Comparison of ENCODE assay signal across 23 mouse cellular contexts in genomic region chr11:45066592-45066991, GRCm38 (mm10).
A peak's percentile ranks its signal among the peaks of the same experiment; 100 is the strongest.
DNase-seq lines count a peak whose midpoint lies in the region; ATAC-seq lines count a peak whose summit lies in the region.
"Had no signal": no experiment of that assay in that cellular context is flagged by ENCODE, and none has a peak within 500 bp of the region (broad histone marks: within the 10 kb centered on the region; RNA-seq: fewer than 3 reads in every experiment).

No protein-coding gene starts in this region.

- H3K9me3 ChIP-seq in hindbrain, embryonic 13.5 days, result no peaks in the 10 kb centered on the region
- H3K9me3 ChIP-seq: embryonic facial prominence, embryonic 13.5 days; embryonic facial prominence, embryonic 15.5 days; forebrain, embryonic 10.5 days; forebrain, embryonic 12.5 days; G1E had no signal

- H3K27ac ChIP-seq in hindbrain, embryonic 13.5 days, result no peak overlapping the region
- H3K27ac ChIP-seq: embryonic facial prominence, embryonic 13.5 days; embryonic facial prominence, embryonic 15.5 days; forebrain, embryonic 10.5 days; forebrain, embryonic 12.5 days had no signal

- peaks cover 4% of the 10 kb centered on the region for H3K4me1 ChIP-seq in hindbrain, embryonic 13.5 days (replicated peaks)
- H3K4me1 ChIP-seq: forebrain, embryonic 10.5 days had no signal

- 0 out of 2 replicates have a peak, but pooled peaks have one; percentile 21 for ATAC-seq in megakaryocyte, adult 5-6 weeks (ENCODE audit: poor library complexity, severe bottlenecking)
- ATAC-seq in hindbrain, embryonic 13.5 days (ENCODE audit: low FRiP score), result no peak
- ATAC-seq: activated CD4-positive, CD25-positive, alpha-beta regulatory T cell, adult 4 months; forebrain, embryonic 14.5 days; forebrain, embryonic 16.5 days; Patski had no signal

- H3K4me3 ChIP-seq in hindbrain, embryonic 13.5 days, result no peak overlapping the region
- H3K4me3 ChIP-seq: embryonic facial prominence, embryonic 13.5 days; embryonic facial prominence, embryonic 15.5 days; erythroblast, embryonic 14.5 days; forebrain, embryonic 10.5 days; forebrain, embryonic 12.5 days had no signal

- no peak overlapping the region for H3K9ac ChIP-seq in hindbrain, embryonic 13.5 days
- H3K9ac ChIP-seq: embryonic facial prominence, embryonic 13.5 days; embryonic facial prominence, embryonic 15.5 days; forebrain, embryonic 12.5 days had no signal

- 81% methylated on average over 3 of the region's 3 CpGs for WGBS in hindbrain, embryonic 13.5 days

- no peak overlapping the region for H3K4me2 ChIP-seq in hindbrain, embryonic 13.5 days
- H3K4me2 ChIP-seq: embryonic facial prominence, embryonic 13.5 days; embryonic facial prominence, embryonic 15.5 days; forebrain, embryonic 12.5 days had no signal

- H3K36me3 ChIP-seq in splenic B cell, adult 2 months (ENCODE audit: control insufficient read depth, insufficient read depth, low read length, poor library complexity, severe bottlenecking), result no peaks in the 10 kb centered on the region
- H3K36me3 ChIP-seq in hindbrain, embryonic 13.5 days, result no peaks in the 10 kb centered on the region
- H3K36me3 ChIP-seq: embryonic facial prominence, embryonic 13.5 days; embryonic facial prominence, embryonic 15.5 days; forebrain, embryonic 10.5 days; forebrain, embryonic 12.5 days; G1E had no signal

- H3K27me3 ChIP-seq in splenic B cell, adult 2 months (ENCODE audit: control insufficient read depth, insufficient read depth, low read length, poor library complexity, severe bottlenecking), result no peaks in the 10 kb centered on the region
- no peaks in the 10 kb centered on the region for H3K27me3 ChIP-seq in hindbrain, embryonic 13.5 days
- H3K27me3 ChIP-seq: embryonic facial prominence, embryonic 13.5 days; embryonic facial prominence, embryonic 15.5 days; forebrain, embryonic 12.5 days; Patski had no signal

- peak; percentile 26 to 37 for DNase-seq in B cell, adult 2 months
- DNase-seq in splenic B cell, adult 2 months (ENCODE audit: low read depth, low spot score), result peak; percentile 72
- no peak for DNase-seq in layer of hippocampus, adult 11-12 months (ENCODE audit: low spot score)
- DNase-seq: adrenal gland, adult 8-10 months; adrenal gland, postnatal 14 days; adrenal gland, postnatal 36 days; cerebellum, adult 11-12 months; cerebellum, adult 2 months; cerebellum, adult 9-10 months; cerebellum, postnatal 10 days; cerebellum, postnatal 25 days had no signal
